Mouse (Mus musculus) stomach, embryonic 16.5 days (tissue): Measurements from ENCODE around the gene Upf1. TPM values are rescaled to one million over a fixed set of nuclear protein-coding genes. Genes with fewer than 3 reads are reported as not detected.
A peak's percentile ranks its signal among the peaks of the same experiment; 100 is the strongest.

Source experiments
- ATAC-seq: fragments of 200-750 bp; cut with Nextera tagmentation; 2 replicates; pipeline ENCODE4 v1.8.0; 2017; ENCODE audit warnings: moderate number of reproducible peaks, moderate TSS enrichment; ENCODE audit not compliant: insufficient read depth, low FRiP score
- H3K27ac ChIP-seq: fragments of 300-500 bp; sonication (generic); 2 replicates; pipeline ENCODE4 v1.5.1; 2014; ENCODE audit warnings: low read length
- H3K27me3 ChIP-seq: fragments of 300-500 bp; sonication (generic); 2 replicates; pipeline ENCODE4 v1.6.1; 2014; ENCODE audit warnings: low read length, control low read depth, mixed read lengths; ENCODE audit not compliant: control insufficient read depth, insufficient read depth
- H3K36me3 ChIP-seq: fragments of 300-500 bp; sonication (generic); 2 replicates; pipeline ENCODE4 v1.6.1; 2014; ENCODE audit warnings: low read length; ENCODE audit not compliant: control insufficient read depth, insufficient read depth
- H3K4me1 ChIP-seq: fragments of 300-500 bp; sonication (generic); 2 replicates; pipeline ENCODE4 v1.6.1; 2014; ENCODE audit warnings: low read length, control low read depth, mixed read lengths; ENCODE audit not compliant: control insufficient read depth, insufficient read depth
- H3K4me2 ChIP-seq: fragments of 300-500 bp; sonication (generic); 2 replicates; pipeline ENCODE4 v1.6.1; 2014; ENCODE audit warnings: low read depth, low read length, mixed read lengths
- H3K4me3 ChIP-seq: fragments of 300-500 bp; sonication (generic); replicated peaks from 2 replicates; pipeline ENCODE4 v1.5.1; 2014; ENCODE audit warnings: mild to moderate bottlenecking, low read length
- H3K9ac ChIP-seq: fragments of 300-500 bp; sonication (generic); 2 replicates; pipeline ENCODE4 v1.6.1; 2014; ENCODE audit warnings: low read length
- H3K9me3 ChIP-seq: fragments of 300-500 bp; sonication (generic); replicated peaks from 2 replicates; pipeline ENCODE4 v1.6.1; 2016; ENCODE audit warnings: low read length, control low read depth; ENCODE audit not compliant: control insufficient read depth
- WGBS: fragments of 180-500 bp; shearing (Covaris S2); extraction: QIAGEN DNeasy Blood & Tissue Kit; methylation state at CpG from one replicate; pipeline ENCODE4 v1.1.7; 2014; 5-methylcytosine and 5-hydroxymethylcytosine counted together
- polyA plus RNA-seq: library from polyadenylated mRNA; unstranded; fragments of >200 nt; fragmentation: Nextera tagmentation; extraction: Ambion mirVana; gene quantifications from 2 replicates; pipeline ENCODE4 v1.2.1, GENCODE M21; 2015

Gene Upf1
- polyA plus RNA-seq, 1 experiment from 2014 or later = 8.2 TPM

GRCm38 (mm10) chr8:70332878-70333202 is 20.2 kb downstream of the Upf1 start:
- peaks cover 12% of the 10 kb centered on the region; the same call in 1 of the 2 replicates for H3K4me1 ChIP-seq
- H3K9me3 ChIP-seq = no peaks in the 10 kb centered on the region
- H3K4me3 ChIP-seq = no peak overlapping the region
- no peaks in the 10 kb centered on the region for H3K27me3 ChIP-seq
- peaks cover 41% of the 10 kb centered on the region for H3K36me3 ChIP-seq
- H3K27ac ChIP-seq = no peak overlapping the region
- no peak for ATAC-seq
- 96% methylated on average over 6 of the region's 6 CpGs for WGBS
- H3K4me2 ChIP-seq = no peak overlapping the region
- no peak overlapping the region for H3K9ac ChIP-seq

- Histone ChIP-seq H3K36me3 (peaks cover 39% of the 10 kb centered on the region), H3K9ac (no peak overlapping the region), H3K27ac (no peak overlapping the region), H3K4me1 (peaks cover 12% of the 10 kb centered on the region; the same call in 1 of the 2 replicates), H3K9me3 (no peaks in the 10 kb centered on the region), H3K4me2 (no peak overlapping the region), H3K4me3 (no peak overlapping the region), H3K27me3 (no peaks in the 10 kb centered on the region)
- ATAC-seq = peak; percentile 84
- WGBS = 29% methylated on average over 41 of the region's 41 CpGs
Observed at GRCm38 (mm10) chr8:70332070-70332877, 20.8 kb downstream of the Upf1 start.

GRCm38 (mm10) chr8:70331526-70331925 is 21.6 kb downstream of the Upf1 start:
- Histone ChIP-seq H3K9me3 (no peaks in the 10 kb centered on the region), H3K36me3 (peaks cover 36% of the 10 kb centered on the region), H3K4me1 (peaks cover 12% of the 10 kb centered on the region; the same call in 1 of the 2 replicates), H3K4me3 (no peak overlapping the region), H3K27me3 (no peaks in the 10 kb centered on the region), H3K4me2 (no peak overlapping the region), H3K27ac (no peak overlapping the region), H3K9ac (no peak overlapping the region)
- WGBS = 80% methylated on average over 19 of the region's 19 CpGs
- ATAC-seq = no peak

DNA sequence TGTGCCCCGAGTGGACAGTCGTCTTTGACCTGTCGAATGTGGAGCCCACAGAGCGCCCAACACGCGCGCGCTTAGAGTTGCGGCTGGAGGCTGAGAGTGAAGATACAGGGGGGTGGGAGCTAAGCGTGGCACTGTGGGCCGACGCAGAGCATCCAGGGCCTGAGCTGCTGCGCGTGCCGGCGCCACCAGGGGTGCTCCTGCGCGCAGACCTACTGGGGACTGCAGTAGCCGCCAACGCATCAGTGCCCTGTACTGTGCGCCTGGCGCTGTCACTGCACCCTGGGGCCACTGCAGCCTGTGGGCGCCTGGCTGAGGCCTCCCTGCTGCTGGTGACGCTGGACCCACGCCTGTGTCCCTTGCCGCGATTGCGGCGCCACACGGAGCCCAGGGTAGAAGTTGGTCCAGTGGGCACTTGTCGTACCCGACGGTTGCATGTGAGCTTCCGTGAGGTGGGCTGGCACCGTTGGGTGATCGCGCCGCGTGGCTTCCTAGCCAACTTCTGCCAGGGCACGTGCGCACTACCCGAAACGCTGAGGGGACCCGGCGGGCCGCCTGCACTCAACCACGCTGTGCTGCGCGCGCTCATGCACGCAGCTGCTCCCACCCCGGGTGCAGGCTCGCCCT is 22.2 kb downstream of the Upf1 start:
- Histone ChIP-seq H3K4me3 (no peak overlapping the region), H3K27ac (no peak overlapping the region), H3K36me3 (peaks cover 29% of the 10 kb centered on the region), H3K4me1 (peaks cover 12% of the 10 kb centered on the region; the same call in 1 of the 2 replicates), H3K9me3 (no peaks in the 10 kb centered on the region), H3K9ac (peak overlapping the region; percentile 4; the same call in 1 of the 2 replicates), H3K4me2 (0 out of 2 replicates have a peak overlapping the region, but pooled peaks have one; percentile 0), H3K27me3 (no peaks in the 10 kb centered on the region)
- WGBS = 43% methylated on average over 53 of the region's 53 CpGs
- ATAC-seq = peak; percentile 56

- Histone ChIP-seq H3K4me2 (0 out of 2 replicates have a peak overlapping the region, but pooled peaks have one; percentile 0), H3K4me3 (no peak overlapping the region; the same call in 1 of the 2 replicates), H3K27ac (no peak overlapping the region), H3K36me3 (peaks cover 24% of the 10 kb centered on the region), H3K27me3 (no peaks in the 10 kb centered on the region), H3K9ac (peak overlapping the region; percentile 38), H3K9me3 (no peaks in the 10 kb centered on the region), H3K4me1 (peaks cover 12% of the 10 kb centered on the region; the same call in 1 of the 2 replicates)
- 17% methylated on average over 45 of the region's 45 CpGs for WGBS
- 0 out of 2 replicates have a peak, but pooled peaks have one; percentile 3 for ATAC-seq
Observed at GRCm38 (mm10) chr8:70329835-70330740, 23.0 kb downstream of the Upf1 start.

DNA sequence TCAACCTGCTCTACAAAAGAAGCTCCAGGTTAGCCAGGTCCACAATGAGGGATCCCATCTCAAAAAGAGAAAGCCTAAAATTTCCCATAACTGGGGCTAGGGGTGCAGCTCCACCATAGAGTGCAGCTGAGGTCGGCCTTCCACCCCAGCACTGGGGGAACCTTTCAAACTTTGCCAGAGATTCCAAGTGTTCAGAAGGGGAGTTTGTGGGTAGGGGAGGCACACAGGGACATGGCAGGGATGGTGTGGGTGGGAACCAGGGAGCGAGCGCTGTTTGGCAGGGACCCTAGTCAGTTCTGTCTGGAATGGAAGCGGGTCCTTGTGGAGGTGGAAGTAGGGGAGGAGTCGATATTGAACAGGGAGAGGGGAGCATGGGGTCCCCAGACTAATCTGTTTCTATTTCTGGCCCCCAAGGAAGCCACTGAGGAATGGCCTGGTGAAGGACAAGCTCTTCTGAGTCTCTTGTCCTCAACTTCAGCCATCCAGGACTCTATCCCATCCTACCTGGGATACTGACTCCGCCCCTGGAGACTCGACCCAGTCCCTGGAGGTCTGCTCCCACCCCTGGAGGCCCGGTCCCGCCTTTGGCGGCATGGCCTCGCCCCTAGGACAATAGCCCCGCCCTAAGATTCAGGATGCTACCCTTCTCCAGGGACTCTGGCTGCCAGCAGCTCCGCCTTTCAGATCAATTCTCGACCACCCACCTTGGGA is 23.8 kb downstream of the Upf1 start, which contains the start of gene Gdf1:
Gene Gdf1 (plus strand): TSS at position 694 of the 711 bp plus-strand sequence.
- 0 out of 2 replicates have a peak within 1 kb of the TSS, but pooled peaks have one; percentile 0 for H3K4me2 ChIP-seq
- 34% methylated on average over 14 of the region's 14 CpGs for WGBS
- no peak within 1 kb of the TSS for H3K27ac ChIP-seq
- H3K9me3 ChIP-seq = no peaks in the 10 kb centered on the region
- H3K36me3 ChIP-seq = peaks cover 20% of the 10 kb centered on the region
- no peak within 1 kb of the TSS; the same call in 1 of the 2 replicates for H3K4me3 ChIP-seq
- H3K27me3 ChIP-seq = no peaks in the 10 kb centered on the region
- H3K9ac ChIP-seq = peak within 1 kb of the TSS; percentile 38
- peaks cover 12% of the 10 kb centered on the region; the same call in 1 of the 2 replicates for H3K4me1 ChIP-seq
- ATAC-seq = no peak

DNA sequence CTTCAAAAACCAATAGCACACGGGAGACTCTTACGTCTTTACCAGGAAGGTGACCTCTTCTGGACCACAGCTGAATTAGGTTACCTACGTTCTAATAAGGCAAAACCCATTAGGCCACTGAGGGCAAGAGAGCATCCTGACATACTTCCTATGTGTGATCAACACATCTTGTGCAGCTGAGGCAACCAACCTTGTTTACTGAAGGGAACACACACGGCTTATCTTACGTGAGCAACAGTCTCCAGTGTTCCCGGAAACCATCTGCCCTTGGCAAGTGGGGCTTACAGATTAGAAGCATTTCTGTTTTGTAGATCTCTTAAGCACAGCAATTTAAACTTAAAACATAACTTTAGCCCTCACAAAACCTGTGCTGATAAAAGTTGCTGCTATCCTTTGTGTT is 25.6 kb downstream of the Upf1 start:
- no peaks in the 10 kb centered on the region for H3K9me3 ChIP-seq
- peaks cover 6% of the 10 kb centered on the region for H3K36me3 ChIP-seq
- WGBS = 93% methylated on average over 6 of the region's 6 CpGs
- no peak overlapping the region for H3K4me2 ChIP-seq
- H3K4me3 ChIP-seq = no peak overlapping the region
- no peak overlapping the region for H3K9ac ChIP-seq
- H3K4me1 ChIP-seq = peaks cover 12% of the 10 kb centered on the region; the same call in 1 of the 2 replicates
- H3K27me3 ChIP-seq = no peaks in the 10 kb centered on the region
- H3K27ac ChIP-seq = no peak overlapping the region
- no peak for ATAC-seq

GRCm38 (mm10) chr8:70323716-70324115 is 29.4 kb downstream of the Upf1 start:
- Histone ChIP-seq H3K27me3 (no peaks in the 10 kb centered on the region), H3K27ac (no peak overlapping the region), H3K9me3 (no peaks in the 10 kb centered on the region), H3K36me3 (no peaks in the 10 kb centered on the region), H3K4me2 (no peak overlapping the region), H3K4me1 (no peaks in the 10 kb centered on the region), H3K4me3 (no peak overlapping the region), H3K9ac (no peak overlapping the region)
- ATAC-seq = no peak
- 92% methylated on average over 3 of the region's 3 CpGs for WGBS
